Mouse (Mus musculus): ENCODE results near the gene Nxph3. TPM values are rescaled to one million over a fixed set of nuclear protein-coding genes. Genes with fewer than 3 reads are reported as not detected.

The Nxph3 gene
- polyA plus RNA-seq, 1 experiment from 2014 or later, result 1.8 TPM

Other genes starting within 250 kb of the Nxph3 start
- gene Kat7, start 204.3 kb downstream of the Nxph3 start, polyA plus RNA-seq (2015; fragmentation: Nextera tagmentation; extraction: Ambion mirVana), result 60.6 and 70.0 TPM in 2 replicates
- gene Fam117a, start 177.6 kb downstream of the Nxph3 start, polyA plus RNA-seq (2015; fragmentation: Nextera tagmentation; extraction: Ambion mirVana), result 15.5 and 17.0 TPM in 2 replicates
- gene Slc35b1, start 129.9 kb downstream of the Nxph3 start, polyA plus RNA-seq (2015; fragmentation: Nextera tagmentation; extraction: Ambion mirVana), result 100 TPM in 2 replicates
- gene Spop, start 100.5 kb downstream of the Nxph3 start, polyA plus RNA-seq (2015; fragmentation: Nextera tagmentation; extraction: Ambion mirVana), result 172 and 189 TPM in 2 replicates
- 48.1 and 48.8 TPM in 2 replicates for gene Ngfr, start 73.2 kb upstream of the Nxph3 start, polyA plus RNA-seq (2015; fragmentation: Nextera tagmentation; extraction: Ambion mirVana)
- 162 and 186 TPM in 2 replicates for gene Phb, start 152.4 kb upstream of the Nxph3 start, polyA plus RNA-seq (2015; fragmentation: Nextera tagmentation; extraction: Ambion mirVana)
- gene Zfp652, start 198.1 kb upstream of the Nxph3 start, polyA plus RNA-seq (2015; fragmentation: Nextera tagmentation; extraction: Ambion mirVana), result 25.6 and 26.7 TPM in 2 replicates
- gene B130006D01Rik, start 209.0 kb upstream of the Nxph3 start, polyA plus RNA-seq (2015; fragmentation: Nextera tagmentation; extraction: Ambion mirVana), result 1.2 and 1.6 TPM in 2 replicates